Mouse (Mus musculus): Measurements from ENCODE around the gene Hck. TPM values are rescaled to one million over a fixed set of nuclear protein-coding genes. Genes with fewer than 3 reads are reported as not detected.

The Hck gene
- polyA plus RNA-seq, 1 experiment from 2014 or later = 1.9 TPM

DNA sequence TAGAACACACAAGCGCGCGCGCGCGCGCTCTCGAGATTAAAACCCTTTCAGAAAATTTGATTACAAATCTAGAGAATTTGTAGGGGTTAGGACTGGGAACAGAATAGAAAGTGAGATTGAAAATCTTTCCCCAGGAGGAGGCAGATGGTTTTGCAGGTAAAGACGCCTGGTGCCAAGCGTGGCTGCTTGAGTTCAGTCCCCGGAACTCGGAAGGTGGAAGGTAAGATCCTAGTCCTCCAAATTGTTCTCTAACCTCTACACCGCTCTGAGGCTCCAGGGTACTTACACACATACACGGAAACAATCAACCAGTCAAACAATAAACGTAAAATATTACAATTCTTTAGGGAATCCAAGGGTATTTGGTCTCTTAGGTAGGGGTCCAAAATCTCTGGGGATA is 466 bp upstream of the Hck start:
- no peaks in the 10 kb centered on the region for H3K36me3 ChIP-seq
- 3% methylated on average over 15 of the region's 15 CpGs for WGBS
- H3K4me2 ChIP-seq = peak overlapping the region; percentile 86
- peaks cover 16% of the 10 kb centered on the region for H3K4me1 ChIP-seq (replicated peaks)
- no peak overlapping the region for H3K9ac ChIP-seq
- H3K9me3 ChIP-seq (replicated peaks) = no peaks in the 10 kb centered on the region
- H3K27me3 ChIP-seq = peaks cover 66% of the 10 kb centered on the region
- no peak for ATAC-seq (replicated peaks; ENCODE audit: insufficient number of reproducible peaks, insufficient read depth, low FRiP score, low read depth)
- H3K4me3 ChIP-seq = peak overlapping the region; percentile 51
- no peak overlapping the region for H3K27ac ChIP-seq

DNA sequence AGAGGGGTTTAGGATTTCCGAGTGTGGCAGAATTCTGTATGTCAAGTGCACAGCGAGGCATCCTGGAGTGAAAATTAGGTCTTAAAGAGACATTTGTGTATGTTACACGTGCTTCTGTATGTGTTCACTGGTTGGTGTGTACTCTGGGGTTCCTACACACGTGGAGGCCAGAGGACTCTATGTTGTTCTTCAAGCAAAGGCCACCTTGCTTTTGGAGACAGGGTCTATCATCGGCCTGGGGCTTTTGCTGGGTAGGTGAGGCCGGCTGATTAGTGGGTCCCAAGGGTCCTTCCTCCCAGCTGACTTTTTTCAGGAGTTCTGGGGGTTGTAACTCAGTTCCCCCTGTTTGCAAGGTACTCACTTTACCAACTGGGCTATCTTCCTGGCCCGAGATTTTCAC is 1.3 kb downstream of the Hck start:
- Histone ChIP-seq H3K4me1 (replicated peaks) (peaks cover 16% of the 10 kb centered on the region), H3K27ac (no peak overlapping the region), H3K4me2 (no peak overlapping the region), H3K4me3 (no peak overlapping the region), H3K9ac (no peak overlapping the region), H3K27me3 (peaks cover 71% of the 10 kb centered on the region), H3K36me3 (no peaks in the 10 kb centered on the region), H3K9me3 (replicated peaks) (no peaks in the 10 kb centered on the region)
- 66% methylated on average over 7 of the region's 7 CpGs for WGBS
- no peak for ATAC-seq (replicated peaks; ENCODE audit: insufficient number of reproducible peaks, insufficient read depth, low FRiP score, low read depth)

DNA sequence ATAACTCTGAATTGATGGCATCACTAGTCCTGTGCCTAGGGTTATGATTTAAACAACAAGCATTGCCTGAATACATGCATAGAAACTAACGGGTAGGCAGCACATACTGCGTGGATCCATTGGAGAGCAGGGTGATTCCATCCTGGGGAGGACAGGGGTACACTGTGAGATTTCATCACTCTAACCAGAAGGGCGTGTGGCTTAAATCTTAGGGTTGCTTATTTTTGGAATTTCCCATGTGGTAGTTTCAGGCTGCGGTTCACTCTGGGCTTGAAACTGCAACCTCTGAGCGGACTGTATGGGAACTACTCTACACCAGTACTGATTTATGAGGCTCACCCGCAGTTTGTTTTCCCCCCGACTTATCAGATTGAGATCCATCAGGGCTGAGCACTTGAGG is 3.0 kb downstream of the Hck start:
- Histone ChIP-seq H3K4me1 (replicated peaks) (peaks cover 16% of the 10 kb centered on the region), H3K27me3 (peaks cover 62% of the 10 kb centered on the region), H3K4me2 (no peak overlapping the region), H3K9me3 (replicated peaks) (no peaks in the 10 kb centered on the region), H3K27ac (no peak overlapping the region), H3K36me3 (no peaks in the 10 kb centered on the region), H3K4me3 (no peak overlapping the region), H3K9ac (no peak overlapping the region)
- 73% methylated on average over 7 of the region's 7 CpGs for WGBS
- ATAC-seq (replicated peaks; ENCODE audit: insufficient number of reproducible peaks, insufficient read depth, low FRiP score, low read depth) = no peak

- H3K9me3 ChIP-seq (replicated peaks) = no peaks in the 10 kb centered on the region
- H3K4me3 ChIP-seq = no peak overlapping the region
- no peak for ATAC-seq (replicated peaks; ENCODE audit: insufficient number of reproducible peaks, insufficient read depth, low FRiP score, low read depth)
- peaks cover 19% of the 10 kb centered on the region for H3K27me3 ChIP-seq
- H3K4me2 ChIP-seq = no peak overlapping the region
- 61% methylated on average over 4 of the region's 4 CpGs for WGBS
- no peak overlapping the region for H3K27ac ChIP-seq
- H3K4me1 ChIP-seq (replicated peaks) = no peaks in the 10 kb centered on the region
- no peaks in the 10 kb centered on the region for H3K36me3 ChIP-seq
- H3K9ac ChIP-seq = no peak overlapping the region
These were observed 7.4 kb downstream of the Hck start for GRCm38 (mm10) chr2:153115679-153116081.

- Histone ChIP-seq H3K4me3 (no peak overlapping the region), H3K9ac (no peak overlapping the region), H3K36me3 (no peaks in the 10 kb centered on the region), H3K4me1 (replicated peaks) (no peaks in the 10 kb centered on the region), H3K9me3 (replicated peaks) (no peaks in the 10 kb centered on the region), H3K27me3 (peaks cover 7% of the 10 kb centered on the region; the same call in 1 of the 2 replicates), H3K4me2 (no peak overlapping the region), H3K27ac (no peak overlapping the region)
- ATAC-seq (replicated peaks; ENCODE audit: insufficient number of reproducible peaks, insufficient read depth, low FRiP score, low read depth) = no peak
- 69% methylated on average over 7 of the region's 7 CpGs for WGBS
These were observed 8.8 kb downstream of the Hck start for GRCm38 (mm10) chr2:153117051-153117486.

GRCm38 (mm10) chr2:153119488-153119887 is 11.2 kb downstream of the Hck start:
- no peaks in the 10 kb centered on the region for H3K4me1 ChIP-seq (replicated peaks)
- no peaks in the 10 kb centered on the region for H3K9me3 ChIP-seq (replicated peaks)
- no peak overlapping the region for H3K9ac ChIP-seq
- ATAC-seq (replicated peaks; ENCODE audit: insufficient number of reproducible peaks, insufficient read depth, low FRiP score, low read depth) = no peak
- no peak overlapping the region for H3K27ac ChIP-seq
- no peak overlapping the region for H3K4me3 ChIP-seq
- no peak overlapping the region for H3K4me2 ChIP-seq
- H3K36me3 ChIP-seq = no peaks in the 10 kb centered on the region
- 81% methylated on average over 6 of the region's 6 CpGs for WGBS
- no peaks in the 10 kb centered on the region for H3K27me3 ChIP-seq

DNA sequence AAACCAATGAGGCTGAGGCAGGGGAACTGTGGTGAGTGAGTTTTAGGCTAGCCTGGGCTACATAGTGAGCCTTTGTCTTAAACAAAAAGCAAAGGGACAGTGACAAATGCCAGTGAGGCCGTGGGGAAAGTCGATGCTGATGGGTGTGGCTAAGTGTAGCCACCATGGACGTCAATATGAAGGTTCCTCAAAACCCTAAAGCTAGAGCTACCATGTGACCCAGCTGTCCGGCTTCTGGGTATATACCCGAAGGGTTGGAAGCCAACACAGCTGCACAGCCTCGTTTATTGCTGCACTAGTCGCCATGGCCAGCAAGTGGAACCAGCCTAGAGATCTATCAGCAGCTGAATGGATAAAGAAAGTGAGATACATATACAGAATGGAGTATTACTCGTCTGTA is 11.9 kb downstream of the Hck start:
- Histone ChIP-seq H3K27me3 (no peaks in the 10 kb centered on the region), H3K4me3 (no peak overlapping the region), H3K4me1 (replicated peaks) (no peaks in the 10 kb centered on the region), H3K27ac (no peak overlapping the region), H3K4me2 (no peak overlapping the region), H3K9ac (no peak overlapping the region), H3K9me3 (replicated peaks) (no peaks in the 10 kb centered on the region), H3K36me3 (no peaks in the 10 kb centered on the region)
- 61% methylated on average over 8 of the region's 8 CpGs for WGBS
- no peak for ATAC-seq (replicated peaks; ENCODE audit: insufficient number of reproducible peaks, insufficient read depth, low FRiP score, low read depth)

DNA sequence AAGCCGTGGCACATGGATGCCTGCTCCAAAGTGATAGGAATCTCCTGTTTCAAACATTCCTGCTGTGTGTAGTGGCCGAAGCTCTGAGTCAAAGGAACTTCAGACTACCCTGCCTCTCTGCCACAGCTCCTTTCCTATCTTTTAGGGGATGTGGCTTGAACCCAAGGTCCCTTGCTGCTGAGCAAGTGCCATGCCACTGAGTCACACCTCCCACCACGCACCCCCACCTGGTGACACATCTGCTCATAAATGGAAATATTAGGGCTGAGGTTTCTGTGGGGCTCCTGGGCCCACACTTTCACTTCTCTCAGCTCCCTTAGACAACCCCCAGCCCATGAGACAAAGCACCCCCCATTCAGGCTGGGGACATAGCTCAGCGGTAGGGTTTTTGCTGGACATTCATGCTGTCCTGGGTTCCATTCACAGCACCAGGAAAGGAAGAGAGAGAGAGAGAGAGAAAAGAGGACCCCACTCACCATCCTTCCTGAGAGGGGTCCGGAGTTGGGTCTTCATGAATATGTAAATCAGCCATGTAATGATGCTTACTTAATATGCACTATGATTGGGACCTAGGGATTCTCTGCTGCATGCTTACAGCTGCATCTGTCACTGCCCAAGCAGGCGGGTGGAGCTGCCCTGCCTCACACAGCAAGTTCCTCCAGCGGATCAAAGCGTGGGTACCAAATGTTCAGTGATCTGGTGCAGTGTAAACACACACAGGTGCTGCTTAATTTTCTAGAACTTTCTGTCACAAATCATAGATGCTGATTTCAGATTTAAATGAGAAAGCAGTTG is 13.8 kb downstream of the Hck start:
- Histone ChIP-seq H3K4me2 (no peak overlapping the region), H3K9me3 (replicated peaks) (no peaks in the 10 kb centered on the region), H3K36me3 (no peaks in the 10 kb centered on the region), H3K4me3 (no peak overlapping the region), H3K9ac (no peak overlapping the region), H3K27me3 (no peaks in the 10 kb centered on the region), H3K4me1 (replicated peaks) (no peaks in the 10 kb centered on the region), H3K27ac (no peak overlapping the region)
- 62% methylated on average over 8 of the region's 8 CpGs for WGBS
- no peak for ATAC-seq (replicated peaks; ENCODE audit: insufficient number of reproducible peaks, insufficient read depth, low FRiP score, low read depth)

DNA sequence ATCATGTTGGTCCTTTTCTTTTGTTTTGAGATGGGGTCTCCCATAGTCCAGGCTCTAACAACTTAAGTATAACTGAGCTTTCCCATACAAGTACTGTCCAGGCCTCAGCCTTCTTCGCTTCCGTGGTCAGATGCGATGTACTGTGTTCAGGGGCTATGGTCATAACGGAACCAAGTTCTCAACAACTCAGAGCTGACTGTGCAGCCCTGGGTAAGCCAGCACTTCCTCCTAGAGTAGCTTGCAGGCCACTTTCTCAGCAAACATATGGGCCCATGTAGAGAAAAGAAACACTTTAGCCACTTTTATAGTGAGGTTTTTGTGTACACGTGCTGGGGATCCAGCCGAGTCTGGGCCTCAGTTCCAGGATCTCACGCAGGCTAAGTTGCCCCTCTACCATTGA is 14.4 kb downstream of the Hck start:
- H3K4me2 ChIP-seq = no peak overlapping the region
- no peaks in the 10 kb centered on the region for H3K9me3 ChIP-seq (replicated peaks)
- no peaks in the 10 kb centered on the region for H3K27me3 ChIP-seq
- H3K4me3 ChIP-seq = no peak overlapping the region
- no peaks in the 10 kb centered on the region for H3K4me1 ChIP-seq (replicated peaks)
- WGBS = 85% methylated on average over 7 of the region's 7 CpGs
- ATAC-seq (replicated peaks; ENCODE audit: insufficient number of reproducible peaks, insufficient read depth, low FRiP score, low read depth) = no peak
- H3K9ac ChIP-seq = no peak overlapping the region
- H3K36me3 ChIP-seq = no peaks in the 10 kb centered on the region
- H3K27ac ChIP-seq = no peak overlapping the region

DNA sequence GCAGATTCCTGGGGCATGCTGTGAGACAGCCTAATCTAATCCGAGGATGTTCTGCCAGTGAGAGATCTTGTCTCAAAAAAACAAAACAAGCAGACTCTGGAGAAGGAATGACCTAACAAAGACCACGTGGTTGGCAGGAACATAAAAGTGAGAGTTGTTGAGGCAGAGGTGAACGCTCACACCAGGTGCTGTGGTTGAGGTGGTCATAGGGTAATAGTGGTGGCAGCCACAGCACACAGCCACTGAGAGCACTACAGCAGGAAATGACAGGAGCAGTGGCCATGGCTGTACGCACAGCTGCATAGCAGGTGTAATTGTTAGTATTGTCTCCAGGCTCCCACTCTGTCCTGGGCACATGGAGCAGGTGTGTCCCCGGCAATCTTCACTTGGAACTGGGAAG is 17.6 kb downstream of the Hck start:
- Histone ChIP-seq H3K9ac (no peak overlapping the region), H3K4me2 (no peak overlapping the region), H3K4me1 (replicated peaks) (no peaks in the 10 kb centered on the region), H3K27me3 (no peaks in the 10 kb centered on the region), H3K9me3 (replicated peaks) (no peaks in the 10 kb centered on the region), H3K4me3 (no peak overlapping the region), H3K36me3 (no peaks in the 10 kb centered on the region), H3K27ac (no peak overlapping the region)
- WGBS = 39% methylated on average over 5 of the region's 5 CpGs
- ATAC-seq (replicated peaks; ENCODE audit: insufficient number of reproducible peaks, insufficient read depth, low FRiP score, low read depth) = no peak

DNA sequence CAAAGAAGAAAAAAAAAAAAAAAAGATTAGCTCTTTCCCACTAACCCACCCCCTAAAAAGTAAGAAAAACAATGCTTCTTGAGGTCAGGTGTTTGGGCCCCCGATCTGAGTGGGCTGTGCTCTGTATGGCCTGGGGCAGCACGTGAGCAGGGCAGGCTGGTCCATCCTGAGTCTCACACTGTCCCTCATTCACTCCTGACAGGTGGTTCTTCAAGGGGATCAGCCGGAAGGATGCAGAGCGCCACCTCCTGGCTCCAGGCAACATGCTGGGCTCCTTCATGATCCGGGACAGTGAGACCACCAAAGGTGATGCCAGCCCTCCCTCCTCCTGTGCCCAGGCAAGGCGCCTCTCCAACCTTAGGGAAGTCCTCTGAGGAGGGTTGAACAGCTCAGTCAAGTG is 22.8 kb downstream of the Hck start:
- H3K4me2 ChIP-seq = no peak overlapping the region
- no peaks in the 10 kb centered on the region for H3K9me3 ChIP-seq (replicated peaks)
- H3K27me3 ChIP-seq = no peaks in the 10 kb centered on the region
- H3K4me1 ChIP-seq (replicated peaks) = peaks cover 12% of the 10 kb centered on the region; the same call in 1 of the 2 replicates
- WGBS = 27% methylated on average over 6 of the region's 6 CpGs
- no peak overlapping the region for H3K27ac ChIP-seq
- no peak for ATAC-seq (replicated peaks; ENCODE audit: insufficient number of reproducible peaks, insufficient read depth, low FRiP score, low read depth)
- H3K36me3 ChIP-seq = no peaks in the 10 kb centered on the region
- no peak overlapping the region for H3K9ac ChIP-seq
- H3K4me3 ChIP-seq = no peak overlapping the region

DNA sequence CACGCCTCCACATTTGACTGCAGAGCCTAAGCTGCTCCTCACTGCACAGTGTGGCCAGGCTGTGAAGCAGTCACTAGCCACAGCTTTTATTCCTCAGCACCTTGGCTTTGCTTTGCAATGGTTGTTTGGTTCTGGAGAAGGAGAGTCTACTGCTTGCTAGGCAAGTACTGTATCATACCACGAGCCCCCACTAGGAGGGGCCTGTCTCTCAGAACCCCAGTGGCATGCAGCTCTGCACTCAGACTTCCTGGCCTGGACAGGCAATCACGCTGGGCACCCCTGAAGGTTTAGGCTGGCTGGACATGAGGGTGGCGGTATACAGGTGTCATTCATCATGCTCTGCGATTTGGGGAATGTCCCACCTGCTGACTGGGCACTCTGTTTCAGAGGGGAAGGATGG is 26.0 kb downstream of the Hck start:
- Histone ChIP-seq H3K4me1 (replicated peaks) (peaks cover 13% of the 10 kb centered on the region), H3K4me3 (no peak overlapping the region), H3K9me3 (replicated peaks) (no peaks in the 10 kb centered on the region), H3K9ac (no peak overlapping the region), H3K36me3 (no peaks in the 10 kb centered on the region), H3K27me3 (no peaks in the 10 kb centered on the region), H3K4me2 (no peak overlapping the region), H3K27ac (no peak overlapping the region)
- 0 out of 2 replicates have a peak, but pooled peaks have one; percentile 33 for ATAC-seq (replicated peaks; ENCODE audit: insufficient number of reproducible peaks, insufficient read depth, low FRiP score, low read depth)
- 36% methylated on average over 5 of the region's 5 CpGs for WGBS

All from heart, embryonic 15.5 days (tissue).